Mouse (Mus musculus) ES-E14 (cell line): ENCODE measurements around the gene Tcf12.

Experiments
- CHD2 ChIP-seq: IDR thresholded peaks from 2 replicates; pipeline ENCODE4 v1.6.1; 2014; ENCODE audit warnings: mild to moderate bottlenecking, low read depth, low read length, inconsistent platforms
- MAFK ChIP-seq: IDR thresholded peaks from 2 replicates; pipeline ENCODE4 v1.6.1; 2014; ENCODE audit warnings: mild to moderate bottlenecking, low read depth, low read length, inconsistent platforms; ENCODE audit not compliant: insufficient read depth

DNA sequence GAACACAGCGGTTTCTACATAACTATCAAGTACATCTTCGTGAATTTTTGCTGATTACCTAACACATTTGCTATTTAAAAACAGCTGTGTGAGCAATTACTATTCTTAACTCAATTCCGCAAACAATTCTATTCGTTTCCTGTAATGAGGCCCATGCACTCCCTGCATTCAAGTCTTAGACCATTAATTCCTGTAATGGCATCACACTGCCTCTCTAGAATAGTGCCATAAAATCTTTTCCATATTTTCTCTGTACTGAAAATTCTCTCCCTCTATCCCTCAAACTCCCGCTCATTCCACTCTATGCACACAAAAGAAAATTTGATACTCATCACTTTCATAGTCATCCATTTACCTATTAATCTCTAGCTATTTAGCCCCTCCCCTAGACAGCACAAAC is 88.4 kb downstream of the Tcf12 start:
- TF ChIP-seq MAFK: no peak
- TF ChIP-seq CHD2: no peak
